Mouse (Mus musculus) brain, adult 2 months (tissue): ENCODE results near the gene Sema4b.
A peak's percentile ranks its signal among the peaks of the same experiment; 100 is the strongest.

Source experiments
- DNase-seq: peaks from one replicate; pipeline ENCODE4 v3.0.0; 2011; ENCODE audit warnings: low read depth, low spot score

Sema4b gene

GRCm38 (mm10) chr7:80264606-80265005 is 78.0 kb downstream of the Sema4b start:
- no peak for DNase-seq

- no peak for DNase-seq
Observed at GRCm38 (mm10) chr7:80267764-80268163, 81.1 kb downstream of the Sema4b start.

- DNase-seq = peak; percentile 97
Observed at GRCm38 (mm10) chr7:80268897-80269750, 82.5 kb downstream of the Sema4b start, which contains the start of gene Vps33b. Gene Vps33b (plus strand): TSS chr7:80269649.

- peak; percentile 59 for DNase-seq
Observed at GRCm38 (mm10) chr7:80269751-80270255, 83.2 kb downstream of the Sema4b start.

GRCm38 (mm10) chr7:80273456-80273855 is 86.8 kb downstream of the Sema4b start:
- DNase-seq = no peak
